Mouse (Mus musculus): ENCODE data around the gene Zdhhc3.

GRCm38 (mm10) chr9:123148430-123148829 is 35.4 kb upstream of the Zdhhc3 start:
- TF ChIP-seq CTCF (IDR thresholded peaks at IDR 0.05; ENCODE audit: low read depth) (no peak), EP300 (IDR thresholded peaks at IDR 0.05; ENCODE audit: low read depth) (no peak)
